Mouse (Mus musculus) left cerebral cortex, postnatal 14 days (tissue): Measurements from ENCODE around the gene Rnf208. TPM values are rescaled to one million over a fixed set of nuclear protein-coding genes. Genes with fewer than 3 reads are reported as not detected.

Experiments
- DNase-seq, 2 experiments: peaks; one replicate each; pipeline ENCODE4 v3.0.0; 2021 to 2022; ENCODE audit warnings: low spot score in 2 of 2, mixed read lengths in 1 of 2
- intact Hi-C: fragments of 180-260 bp; cut with DNase I; formaldehyde crosslinking; loops from one replicate; pipeline ENCODE4 v1.15.1; 2025
- total RNA-seq, 2 experiments: library from RNA; stranded (reverse); gene quantifications; 2 replicates each; pipeline ENCODE4 v1.2.3; 2021

Gene Rnf208
- total RNA-seq, 2 experiments from 2014 or later = 220 to 242 TPM

DNA sequence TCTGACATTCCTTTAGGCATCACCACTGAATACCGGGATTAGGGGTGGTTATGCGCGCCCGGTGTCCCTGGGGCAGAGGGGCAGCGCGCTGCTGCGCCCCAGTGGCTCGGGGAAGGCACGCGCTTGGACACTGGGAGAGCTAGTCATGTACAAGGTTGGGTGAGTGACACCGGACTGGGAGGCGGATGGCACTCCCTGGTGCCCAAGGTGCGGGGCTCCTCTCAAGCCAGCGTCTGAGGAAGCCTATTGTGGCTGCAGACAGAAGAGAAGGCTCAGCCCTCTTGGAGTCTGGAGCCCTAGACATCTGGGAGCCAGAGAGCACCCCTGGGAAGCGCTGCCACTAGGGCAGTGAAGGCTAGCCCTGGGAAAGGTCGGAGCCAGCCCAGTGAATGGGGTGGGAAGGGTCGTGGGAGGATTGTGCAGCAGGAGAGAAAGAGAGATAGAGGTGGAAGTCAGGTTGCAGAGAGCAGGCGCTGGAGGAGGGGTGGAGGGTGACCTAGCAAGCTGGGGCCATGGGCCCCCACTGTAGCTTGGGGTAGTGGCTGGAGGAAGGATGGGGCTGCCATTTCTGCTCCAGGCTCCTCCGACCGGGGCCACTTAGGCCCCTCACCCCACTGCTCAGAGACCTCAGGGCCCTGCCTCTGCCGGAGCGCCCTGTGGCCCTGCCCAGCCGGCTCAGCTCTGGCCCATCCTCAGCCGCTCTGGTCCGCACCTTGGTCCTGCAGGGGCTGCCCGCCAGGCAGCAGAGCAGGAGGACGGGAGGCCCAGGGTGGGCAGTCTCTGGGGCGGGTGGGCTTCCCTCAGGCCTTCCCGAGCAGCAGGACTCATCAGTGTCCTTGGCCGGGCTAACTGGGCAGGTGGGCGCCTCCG, 49.4 kb downstream of the Rnf208 start:
- intact Hi-C loops = no loop called here
- DNase-seq = no peak

- intact Hi-C loops = no loop called here
- peak; percentile 58 to 68 for DNase-seq
Measured at GRCm38 (mm10) chr2:25292054-25292544, 50.0 kb downstream of the Rnf208 start.

DNA sequence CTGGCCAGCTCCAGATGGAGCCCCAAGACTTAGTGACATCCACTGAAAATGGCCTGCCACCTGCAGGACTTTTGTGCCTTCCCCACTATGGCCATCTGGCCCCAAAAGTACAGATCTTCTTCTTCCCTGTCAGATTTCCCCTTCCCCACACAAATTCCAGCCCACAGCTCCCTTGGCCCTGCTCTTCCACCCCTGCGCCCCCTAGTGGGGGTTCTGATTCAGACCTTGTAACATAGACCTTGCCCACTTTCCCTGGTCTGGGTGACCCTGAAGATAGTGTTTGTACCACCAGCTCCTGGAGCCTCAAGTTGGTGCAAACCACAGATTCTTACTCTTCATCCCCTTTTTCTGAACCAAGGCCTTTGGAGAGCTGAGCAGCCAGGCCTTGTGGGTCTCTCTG, 50.8 kb downstream of the Rnf208 start:
- intact Hi-C loops = no loop called here
- DNase-seq = peak in 1 of 2 experiments; percentile 71

DNA sequence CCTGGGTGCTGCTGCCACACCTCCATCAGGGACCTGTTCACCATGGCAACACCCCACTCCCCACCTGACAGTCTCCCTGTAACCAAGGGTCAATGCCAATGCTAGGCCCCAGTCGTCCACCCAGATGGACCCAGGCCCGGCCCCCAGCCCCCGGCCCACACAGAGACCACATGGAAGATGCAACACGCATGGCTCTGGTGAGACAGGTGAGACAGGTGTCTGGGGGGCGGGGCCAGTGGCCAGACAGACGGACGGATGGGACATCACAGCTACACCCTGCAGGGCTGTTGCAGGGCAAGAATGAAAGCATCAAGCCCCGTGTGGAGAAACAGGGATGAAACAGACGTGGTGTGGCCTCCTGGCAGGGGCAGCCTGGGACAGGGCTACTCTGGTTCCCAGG, 51.7 kb downstream of the Rnf208 start:
- no peak for DNase-seq
- intact Hi-C loops = no loop called here

Other genes starting within 250 kb of the Rnf208 start
- gene Nsmf, start 187.9 kb upstream of the Rnf208 start, total RNA-seq = 100 to 1,000 TPM; 565 to 580 TPM
- gene Entpd8, start 162.0 kb upstream of the Rnf208 start, total RNA-seq = not detected
- not detected for gene Noxa1, start 147.1 kb upstream of the Rnf208 start, total RNA-seq
- gene Nrarp, start 61.5 kb upstream of the Rnf208 start, total RNA-seq = 10 to 100 TPM; 38.6 to 44.9 TPM
- gene Tor4a, start 45.4 kb upstream of the Rnf208 start, total RNA-seq = 1 to 10 TPM; 1.7 to 2.6 TPM
- gene Nelfb, start 30.8 kb upstream of the Rnf208 start, total RNA-seq = 10 to 100 TPM; 49.9 to 52.1 TPM
- gene Stpg3, start 27.6 kb upstream of the Rnf208 start, total RNA-seq = under 1 TPM; 0.27 to 0.44 TPM
- not detected for gene Fam166a, start 23.5 kb upstream of the Rnf208 start, total RNA-seq
- gene Tubb4b, start 17.6 kb upstream of the Rnf208 start, total RNA-seq = 100 to 1,000 TPM; 478 to 505 TPM
- not detected for gene Slc34a3, start 7.9 kb upstream of the Rnf208 start, total RNA-seq
- not detected for gene Rnf224, start 5.5 kb upstream of the Rnf208 start, total RNA-seq
- gene Cysrt1, start 197 bp downstream of the Rnf208 start, total RNA-seq = under 1 TPM in 1 of 2 experiments, not detected in 1; 0.79 TPM
- gene AL732309.1, start 4.6 kb downstream of the Rnf208 start, total RNA-seq = 1 to 10 TPM; 2.3 to 2.8 TPM
- 10 to 100 TPM; 35.3 to 41.3 TPM for gene Tmem203, start 13.2 kb downstream of the Rnf208 start, total RNA-seq
- gene Tprn, start 20.4 kb downstream of the Rnf208 start, total RNA-seq = 10 to 100 TPM; 14.2 to 15.7 TPM
- gene Ssna1, start 30.2 kb downstream of the Rnf208 start, total RNA-seq = 10 to 100 TPM; 70.9 to 72.1 TPM
- gene Anapc2, start 30.2 kb downstream of the Rnf208 start, total RNA-seq = 10 to 100 TPM; 69.8 to 73.2 TPM
- gene Tmem210, start 45.9 kb downstream of the Rnf208 start, total RNA-seq = not detected
- not detected for gene Lrrc26, start 47.7 kb downstream of the Rnf208 start, total RNA-seq
- 100 to 1,000 TPM; 477 to 493 TPM for gene Grin1, start 76.9 kb downstream of the Rnf208 start, total RNA-seq
- 10 to 100 TPM; 57.2 to 59.0 TPM for gene Man1b1, start 90.1 kb downstream of the Rnf208 start, total RNA-seq
- gene Dpp7, start 114.1 kb downstream of the Rnf208 start, total RNA-seq = 10 to 100 TPM; 28.0 to 31.6 TPM
- gene Uap1l1, start 123.4 kb downstream of the Rnf208 start, total RNA-seq = 10 to 100 TPM; 12.2 to 14.8 TPM
- gene Sapcd2, start 130.1 kb downstream of the Rnf208 start, total RNA-seq = 1 to 10 TPM; 6.2 to 7.0 TPM
- gene Entpd2, start 153.6 kb downstream of the Rnf208 start, total RNA-seq = 10 to 100 TPM; 14.7 to 17.5 TPM
- 100 to 1,000 TPM; 366 to 370 TPM for gene Npdc1, start 157.1 kb downstream of the Rnf208 start, total RNA-seq
- gene Fut7, start 181.0 kb downstream of the Rnf208 start, total RNA-seq = under 1 TPM; 0.26 to 0.27 TPM
- gene Abca2, start 186.4 kb downstream of the Rnf208 start, total RNA-seq = 100 to 1,000 TPM; 137 to 152 TPM
- gene Clic3, start 214.6 kb downstream of the Rnf208 start, total RNA-seq = 1 to 10 TPM in 1 of 2 experiments, under 1 TPM in 1; 0.59 to 1.2 TPM
- gene Paxx, start 218.8 kb downstream of the Rnf208 start, total RNA-seq = 10 to 100 TPM; 64.1 to 66.3 TPM
- 1,000 to 10,000 TPM; 1,462 to 1,765 TPM for gene Ptgds, start 227.8 kb downstream of the Rnf208 start, total RNA-seq